Mouse (Mus musculus) cerebellum, postnatal 14 days (tissue): ENCODE measurements at regions not wholly inside any gene's neighbourhood (a gene's known extent, or its start where the extent isn't known, plus 50 kb on each side); places are given as distances from the start of the nearest gene placed in this dataset.

Experiments used
- DNase-seq, 2 experiments: peaks; one replicate each; pipeline ENCODE4 v3.0.0; 2021; ENCODE audit warnings: mixed read lengths in 2 of 2

GRCm38 (mm10) chr13:16100253-16100652, 88.6 kb downstream of the Inhba start:
- DNase-seq = no peak

GRCm38 (mm10) chr13:16114837-16115236, 103.2 kb downstream of the Inhba start:
- DNase-seq = no peak

- peak; percentile 1 for DNase-seq
These were observed 135.0 kb downstream of the Inhba start for GRCm38 (mm10) chr13:16146686-16147085.

GRCm38 (mm10) chr13:16154926-16155325, 143.3 kb downstream of the Inhba start:
- peak; percentile 37 to 57 for DNase-seq

- DNase-seq = no peak
These were observed 153.7 kb downstream of the Inhba start for GRCm38 (mm10) chr13:16165204-16165894.

- DNase-seq = no peak
These were observed 185.0 kb downstream of the Inhba start for GRCm38 (mm10) chr13:16196692-16197091.

- no peak for DNase-seq
These were observed 188.4 kb downstream of the Inhba start for GRCm38 (mm10) chr13:16200046-16200445.

- DNase-seq = no peak
These were observed 191.5 kb downstream of the Inhba start for GRCm38 (mm10) chr13:16203147-16203546.

- DNase-seq = no peak
These were observed 192.4 kb downstream of the Inhba start for GRCm38 (mm10) chr13:16204097-16204496.

- no peak for DNase-seq
These were observed 199.8 kb downstream of the Inhba start for GRCm38 (mm10) chr13:16211482-16211881.

GRCm38 (mm10) chr13:16219877-16220276, 208.2 kb downstream of the Inhba start:
- DNase-seq = no peak

- DNase-seq = no peak
These were observed 211.4 kb downstream of the Inhba start for GRCm38 (mm10) chr13:16222942-16223600.

GRCm38 (mm10) chr13:16261145-16261544, 249.5 kb downstream of the Inhba start:
- DNase-seq = no peak

GRCm38 (mm10) chr13:16279974-16280373, 268.3 kb downstream of the Inhba start:
- no peak for DNase-seq

GRCm38 (mm10) chr13:16280742-16281141, 269.1 kb downstream of the Inhba start:
- no peak for DNase-seq

GRCm38 (mm10) chr13:16281777-16282176, 270.1 kb downstream of the Inhba start:
- DNase-seq = no peak

GRCm38 (mm10) chr13:16282230-16282629, 270.6 kb downstream of the Inhba start:
- DNase-seq = no peak

- no peak for DNase-seq
These were observed 271.7 kb downstream of the Inhba start for GRCm38 (mm10) chr13:16283336-16283735.

- no peak for DNase-seq
These were observed 278.0 kb downstream of the Inhba start for GRCm38 (mm10) chr13:16289633-16290032.

- peak; percentile 15 to 19 for DNase-seq
These were observed 279.1 kb downstream of the Inhba start for GRCm38 (mm10) chr13:16290784-16291183.

GRCm38 (mm10) chr13:16291661-16292291, 280.1 kb downstream of the Inhba start:
- peak; percentile 0 to 2 for DNase-seq

- no peak for DNase-seq
These were observed 288.1 kb downstream of the Inhba start for GRCm38 (mm10) chr13:16299756-16300155.

GRCm38 (mm10) chr13:16314669-16315068, 303.0 kb downstream of the Inhba start:
- no peak for DNase-seq

- DNase-seq = no peak
These were observed 304.0 kb downstream of the Inhba start for GRCm38 (mm10) chr13:16315689-16316088.
